Mouse (Mus musculus) MEL (cell line): ENCODE results near the gene Cttn.

Experiments
- CHD2 ChIP-seq: IDR thresholded peaks from 2 replicates; pipeline ENCODE4 v1.6.1; 2011; ENCODE audit warnings: low read length, improper control_type of control experiment
- CTCF ChIP-seq, 3 experiments: IDR thresholded peaks in 2 of 3; conservative IDR thresholded peaks in 1 of 3; 2 replicates each; pipeline ENCODE4 v1.5.1; 2011 to 2012; ENCODE audit warnings: low read length in 3 of 3, low read depth in 2 of 3, mild to moderate bottlenecking in 2 of 3, improper control_type of control experiment in 1 of 3, inconsistent platforms in 1 of 3, mixed read lengths in 1 of 3, moderate library complexity in 1 of 3; ENCODE audit not compliant: control insufficient read depth in 1 of 3, insufficient read depth in 1 of 3, poor library complexity in 1 of 3, severe bottlenecking in 1 of 3
- GATA1 ChIP-seq: IDR thresholded peaks from 2 replicates; pipeline ENCODE4 v1.6.1; 2011; ENCODE audit warnings: low read depth, low read length, improper control_type of control experiment
- MAZ ChIP-seq: IDR thresholded peaks from 2 replicates; pipeline ENCODE4 v1.6.1; 2012; ENCODE audit warnings: low read depth, mild to moderate bottlenecking, inconsistent platforms, low read length, improper control_type of control experiment
- POLR2A ChIP-seq, 2 experiments: IDR thresholded peaks; 2 replicates each; pipeline ENCODE4 v1.6.1; 2011 to 2012; ENCODE audit warnings: low read length in 2 of 2, mild to moderate bottlenecking in 2 of 2, control low read depth in 1 of 2, improper control_type of control experiment in 1 of 2, low read depth in 1 of 2, moderate library complexity in 1 of 2; ENCODE audit not compliant: control insufficient read depth in 1 of 2, insufficient read depth in 1 of 2, poor library complexity in 1 of 2
- TBP ChIP-seq: IDR thresholded peaks from 2 replicates; pipeline ENCODE4 v1.8.0; 2011; ENCODE audit warnings: low read depth, low read length, improper control_type of control experiment

GRCm38 (mm10) chr7:144458881-144459280, 11.9 kb downstream of the Cttn start:
- TF ChIP-seq POLR2A (IDR thresholded peaks at IDR 0.05; ENCODE audit: control insufficient read depth in 1 of 2, insufficient read depth in 1 of 2, low read depth in 1 of 2, low read length in 2 of 2, poor library complexity in 1 of 2) (no peak), MAZ (no peak), CHD2 (no peak), GATA1 (no peak), CTCF (IDR thresholded peaks at IDR 0.05 in 2 of 3, conservative IDR thresholded peaks at IDR 0.05 in 1 of 3; ENCODE audit: control insufficient read depth in 1 of 3, insufficient read depth in 1 of 3, low read depth in 2 of 3, low read length in 3 of 3, poor library complexity in 1 of 3, severe bottlenecking in 1 of 3) (no peak), TBP (no peak)
